16 mouse cellular contexts compared by ENCODE assay signal in the genomic region with DNA sequence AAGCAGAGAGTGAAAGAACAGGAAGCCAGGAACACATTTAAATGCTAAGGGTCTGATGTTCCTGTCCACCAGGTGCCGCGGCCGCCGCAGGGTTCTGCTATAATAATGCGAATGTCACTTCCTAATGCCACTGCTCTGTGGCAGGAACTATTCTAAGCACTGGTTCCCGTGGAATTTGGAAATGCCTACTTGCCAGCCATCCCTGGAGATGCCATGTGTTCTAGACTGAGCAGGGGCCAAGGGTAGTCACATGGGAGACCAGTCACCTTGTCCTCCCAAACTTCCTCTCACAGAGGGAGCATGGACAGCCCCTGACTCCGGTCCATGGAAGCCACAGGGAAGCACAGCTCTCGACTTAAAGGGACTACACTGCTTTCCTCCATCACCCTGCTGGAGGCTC.
"Had no signal": no experiment of that assay in that cellular context is flagged by ENCODE, and none has a peak within 500 bp of the region (broad histone marks: within the 10 kb centered on the region; RNA-seq: fewer than 3 reads in every experiment).

No protein-coding gene starts in this region.

- H3K27me3 ChIP-seq: lung, embryonic 15.5 days; midbrain, embryonic 15.5 days; stomach, embryonic 15.5 days had no signal

- H3K9ac ChIP-seq: limb, embryonic 15.5 days; liver, embryonic 13.5 days; liver, postnatal 0 days; lung, embryonic 15.5 days; midbrain, embryonic 15.5 days; neural tube, embryonic 13.5 days; stomach, embryonic 15.5 days had no signal

- H3K4me2 ChIP-seq: limb, embryonic 15.5 days; liver, embryonic 13.5 days; lung, embryonic 15.5 days; midbrain, embryonic 11.5 days; midbrain, embryonic 15.5 days; neural tube, embryonic 13.5 days; stomach, embryonic 15.5 days had no signal

- H3K27ac ChIP-seq: limb, embryonic 15.5 days; liver, embryonic 13.5 days; lung, embryonic 15.5 days; macrophage; midbrain, embryonic 15.5 days; neural tube, embryonic 13.5 days; stomach, embryonic 15.5 days had no signal

- H3K4me3 ChIP-seq: limb, embryonic 15.5 days; liver, embryonic 13.5 days; lung, embryonic 15.5 days; megakaryocyte, embryonic 14.5 days; midbrain, embryonic 15.5 days; neural tube, embryonic 13.5 days; stomach, embryonic 15.5 days had no signal

- DNase-seq: kidney, postnatal 25 days; layer of hippocampus, adult 9-11 months; layer of hippocampus, postnatal 36 days; liver, embryonic 13.5 days; liver, postnatal 0 days; lung, postnatal 14 days; retina, postnatal 1 day; thymus, postnatal 4 days had no signal

- H3K36me3 ChIP-seq: limb, embryonic 15.5 days; liver, embryonic 13.5 days; lung, embryonic 15.5 days; midbrain, embryonic 15.5 days; neural tube, embryonic 13.5 days; stomach, embryonic 15.5 days had no signal

- H3K4me1 ChIP-seq: liver, embryonic 13.5 days; lung, embryonic 15.5 days; neural tube, embryonic 13.5 days; stomach, embryonic 15.5 days had no signal

- H3K9me3 ChIP-seq: limb, embryonic 15.5 days; liver, embryonic 13.5 days; lung, embryonic 15.5 days; megakaryocyte, embryonic 14.5 days; midbrain, embryonic 15.5 days; neural tube, embryonic 13.5 days; stomach, embryonic 15.5 days had no signal

- ATAC-seq: liver, postnatal 0 days; midbrain, embryonic 15.5 days had no signal
